Mouse (Mus musculus) cortical plate, adult 2 months (tissue): ENCODE measurements around the gene Ppil1.

Source experiments
- CTCF ChIP-seq: fragments of 200-500 bp; IDR thresholded peaks from 2 replicates; pipeline ENCODE4 v1.5.1; 2011; ENCODE audit warnings: mild to moderate bottlenecking, control low read depth, low read length; ENCODE audit not compliant: insufficient read depth; ENCODE audit errors: extremely low read depth
- POLR2A ChIP-seq: fragments of 200-500 bp; IDR thresholded peaks from 2 replicates; pipeline ENCODE4 v1.6.1; 2011; ENCODE audit warnings: mild to moderate bottlenecking, low read length, control low read depth; ENCODE audit not compliant: insufficient read depth; ENCODE audit errors: extremely low read depth

- TF ChIP-seq POLR2A: no peak
- no peak for TF ChIP-seq CTCF
Measured at GRCm38 (mm10) chr17:29295835-29296234, 31.8 kb upstream of the Ppil1 start.
